Mouse (Mus musculus) CH12.LX (cell line): Measurements from ENCODE around the gene Ms4a6b. TPM values are rescaled to one million over a fixed set of nuclear protein-coding genes. Genes with fewer than 3 reads are reported as not detected.
A peak's percentile ranks its signal among the peaks of the same experiment; 100 is the strongest.
"Not testable (repeated sequence)": the region's sequence is repeated elsewhere in the genome, so short reads cannot be mapped to it uniquely, and the experiment has no call there.

ENCODE experiments used
- DNase-seq: peaks from one replicate; pipeline ENCODE4 v3.0.0-alpha.2; 2013; ENCODE audit errors: extremely low read depth
- H3K27ac ChIP-seq: 2 replicates; pipeline ENCODE4 v1.5.1; 2012; ENCODE audit warnings: low read depth, mild to moderate bottlenecking, control low read depth, moderate library complexity; ENCODE audit not compliant: insufficient read depth
- H3K27me3 ChIP-seq: replicated peaks from 2 replicates; pipeline ENCODE3; 2012; ENCODE audit warnings: inconsistent platforms
- H3K36me3 ChIP-seq, 2 experiments: replicated peaks in 1 of 2; 2 replicates each; pipeline versions ENCODE3 to v1.6.1; 2012; ENCODE audit warnings: inconsistent platforms in 1 of 2, low read length in 1 of 2, mild to moderate bottlenecking in 1 of 2, mixed read lengths in 1 of 2, moderate library complexity in 1 of 2; ENCODE audit not compliant: control insufficient read depth in 1 of 2, insufficient read depth in 1 of 2
- H3K4me1 ChIP-seq, 2 experiments: 2 replicates each; pipeline ENCODE4 v1.6.1; 2012; ENCODE audit warnings: inconsistent platforms in 1 of 2, moderate library complexity in 1 of 2; ENCODE audit not compliant: insufficient read depth in 2 of 2, control insufficient read depth in 1 of 2
- H3K4me2 ChIP-seq: 2 replicates; pipeline ENCODE4 v1.6.1; 2012; ENCODE audit warnings: low read depth, mild to moderate bottlenecking, control low read depth; ENCODE audit not compliant: poor library complexity, insufficient read depth, severe bottlenecking
- H3K4me3 ChIP-seq, 3 experiments: fragments of 150-350 bp in 1 of 3; sonication (generic) in 1 of 3; replicated peaks in 1 of 3; 2 replicates each; pipeline versions ENCODE3 to v1.5.1; 2011 to 2012; ENCODE audit warnings: low read depth in 2 of 3, low read length in 2 of 3, mild to moderate bottlenecking in 2 of 3, moderate library complexity in 2 of 3, control low read depth in 1 of 3, improper control_type of control experiment in 1 of 3, inconsistent platforms in 1 of 3, mixed read lengths in 1 of 3; ENCODE audit not compliant: poor library complexity in 1 of 3
- H3K79me2 ChIP-seq: replicated peaks from 2 replicates; pipeline ENCODE4 v1.6.1; 2012; ENCODE audit warnings: mild to moderate bottlenecking, moderate library complexity; ENCODE audit not compliant: control insufficient read depth, poor library complexity, insufficient read depth, severe bottlenecking; ENCODE audit errors: extremely low read depth
- H3K9ac ChIP-seq: 2 replicates; pipeline ENCODE4 v1.6.1; 2012; ENCODE audit warnings: low read depth, mild to moderate bottlenecking, control low read depth, moderate library complexity; ENCODE audit not compliant: insufficient read depth
- H3K9me3 ChIP-seq: replicated peaks from 2 replicates; pipeline ENCODE3; 2012; ENCODE audit warnings: low read length, inconsistent platforms, mixed read lengths
- BHLHE40 ChIP-seq: IDR thresholded peaks from 2 replicates; pipeline ENCODE4 v1.6.1; 2011; ENCODE audit warnings: mild to moderate bottlenecking, low read depth, low read length, improper control_type of control experiment
- CHD1 ChIP-seq: IDR thresholded peaks from 2 replicates; pipeline ENCODE4 v1.6.1; 2012; ENCODE audit warnings: low read depth, low read length, improper control_type of control experiment, inconsistent platforms
- ELF1 ChIP-seq: IDR thresholded peaks from 2 replicates; pipeline ENCODE4 v1.6.1; 2014; ENCODE audit warnings: low read depth, mild to moderate bottlenecking, inconsistent platforms, low read length, improper control_type of control experiment
- EP300 ChIP-seq: IDR thresholded peaks from 2 replicates; pipeline ENCODE4 v1.6.1; 2011; ENCODE audit warnings: low read length, improper control_type of control experiment
- ETS1 ChIP-seq: conservative IDR thresholded peaks from 2 replicates; pipeline ENCODE4 v1.6.1; 2012; ENCODE audit warnings: low read depth, mild to moderate bottlenecking, inconsistent platforms, low read length, improper control_type of control experiment, moderate library complexity
- HCFC1 ChIP-seq: IDR thresholded peaks from 2 replicates; pipeline ENCODE4 v1.6.1; 2012; ENCODE audit warnings: low read depth, mild to moderate bottlenecking, inconsistent platforms, low read length, improper control_type of control experiment
- JUN ChIP-seq: IDR thresholded peaks from 2 replicates; pipeline ENCODE4 v1.6.1; 2011; ENCODE audit warnings: low read depth, mild to moderate bottlenecking, low read length, improper control_type of control experiment, moderate library complexity; ENCODE audit not compliant: insufficient read depth
- JUND ChIP-seq: conservative IDR thresholded peaks from 2 replicates; pipeline ENCODE4 v1.6.1; 2011; ENCODE audit warnings: low read depth, low read length, improper control_type of control experiment
- MAFK ChIP-seq: IDR thresholded peaks from 2 replicates; pipeline ENCODE4 v1.6.1; 2011; ENCODE audit warnings: low read length, improper control_type of control experiment; ENCODE audit not compliant: insufficient replicate concordance
- POLR2A ChIP-seq: IDR thresholded peaks from 2 replicates; pipeline ENCODE4 v1.6.1; 2011; ENCODE audit warnings: low read depth, mild to moderate bottlenecking, improper control_type of control experiment, low read length
- POLR2AphosphoS2 ChIP-seq: IDR thresholded peaks from 2 replicates; pipeline ENCODE4 v1.6.1; 2011; ENCODE audit warnings: low read depth, low read length, improper control_type of control experiment
- SMC3 ChIP-seq: IDR thresholded peaks from 2 replicates; pipeline ENCODE4 v1.6.1; 2011; ENCODE audit warnings: low read depth, low read length, improper control_type of control experiment
- TBP ChIP-seq: conservative IDR thresholded peaks from 2 replicates; pipeline ENCODE4 v1.6.1; 2011; ENCODE audit warnings: low read depth, low read length, improper control_type of control experiment
- USF1 ChIP-seq: IDR thresholded peaks from 2 replicates; pipeline ENCODE4 v1.6.1; 2014; ENCODE audit warnings: low read depth, mild to moderate bottlenecking, inconsistent platforms, low read length, improper control_type of control experiment
- ZNF384 ChIP-seq: IDR thresholded peaks from 2 replicates; pipeline ENCODE4 v1.6.1; 2012; ENCODE audit warnings: low read depth, low read length, improper control_type of control experiment, inconsistent platforms
- dilution Hi-C: fragments of 300-500 bp; cut with MboI; formaldehyde crosslinking; loops from 2 replicates; pipeline ENCODE4 v1.14.3; 2020; ENCODE audit warnings: low sequenced_read_pairs; ENCODE audit not compliant: extremely low pct_unique_long_range_greater_than_20kb, extremely low pct_ligation_motif_present
- in situ Hi-C: fragments of 300-500 bp; cut with MboI; formaldehyde crosslinking; loops from 3 replicates; pipeline ENCODE4 v1.14.3; 2019; ENCODE audit warnings: low sequenced_read_pairs, low pct_ligation_motif_present, low pct_unique_long_range_greater_than_20kb, mixed read lengths
- polyA plus RNA-seq: library from polyadenylated mRNA; unstranded; fragments of >175 nt; gene quantifications from 2 replicates; pipeline ENCODE4 v1.2.1, GENCODE M21; 2012; ENCODE audit warnings: low read depth; ENCODE audit not compliant: insufficient read length
- total RNA-seq, 2 experiments: library from RNA; depleted of rRNA; stranded (reverse); fragments of 300-350 nt in 1 of 2; fragments of >200 nt in 1 of 2; gene quantifications; 2 replicates each; pipeline ENCODE4 v1.2.3; 2012 to 2014

Gene Ms4a6b
- total and polyA plus RNA-seq, 3 experiments = 0.55 to 1.9 (median 1.6) TPM

DNA sequence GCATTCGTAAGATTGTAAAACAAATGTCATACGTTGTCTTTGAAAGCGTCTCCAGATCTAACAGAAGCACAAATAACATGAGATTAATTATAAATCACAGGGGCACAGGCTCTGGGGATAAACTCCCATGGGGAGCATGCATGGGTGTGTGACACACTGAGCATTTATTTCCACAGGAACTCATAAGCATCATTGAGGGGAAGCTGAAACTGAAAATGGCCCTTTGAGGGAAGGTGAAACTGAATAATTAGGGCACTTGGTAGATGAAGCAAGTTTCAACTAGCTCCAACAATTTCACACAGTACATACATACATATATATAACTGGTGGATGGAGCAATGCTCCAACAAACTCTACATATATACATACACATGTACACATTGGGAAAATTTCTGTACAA lies 21.8 kb upstream of the Ms4a6b start (continued):
- TF ChIP-seq CHD1 (no peak), MAFK (no peak), ZNF384 (no peak), BHLHE40 (peak; percentile 69), ELF1 (peak; percentile 34; the same call in 1 of the 2 replicates), ETS1 (peak; percentile 90), USF1 (no peak)

DNA sequence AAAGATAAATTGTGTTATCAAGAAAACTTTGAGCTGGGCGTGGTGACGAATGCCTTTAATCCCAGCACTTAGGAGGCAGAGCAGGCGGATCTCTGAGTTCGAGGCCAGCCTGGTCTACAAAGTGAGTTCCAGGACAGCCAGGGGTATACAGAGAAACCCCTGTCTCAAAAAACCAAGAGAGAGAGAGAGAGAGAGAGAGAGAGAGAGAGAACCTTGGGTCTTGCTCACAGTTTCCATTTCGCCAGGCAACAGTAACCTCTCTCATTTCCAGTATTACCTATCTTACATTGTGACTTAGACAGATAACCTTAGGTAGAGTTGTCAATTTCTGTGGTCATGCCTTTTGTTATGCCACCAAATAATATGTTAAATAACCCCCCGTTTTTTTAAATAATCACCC lies 20.0 kb upstream of the Ms4a6b start:
- Histone ChIP-seq H3K36me3 (no peaks in the 10 kb centered on the region), H3K9me3 (no peaks in the 10 kb centered on the region), H3K27me3 (no peaks in the 10 kb centered on the region), H3K4me3 (no peak overlapping the region), H3K4me2 (no peak overlapping the region), H3K79me2 (no peaks in the 10 kb centered on the region), H3K27ac (no peak overlapping the region), H3K4me1 (peaks cover 14 to 44% of the 10 kb centered on the region in 2 experiments; a peak in 3 of 4 replicates), H3K9ac (no peak overlapping the region)
- in situ Hi-C loops = no loop called here
- dilution Hi-C loops = no loop called here
- TF ChIP-seq POLR2A = no peak
- TF ChIP-seq JUN = peak; percentile 62; the same call in 1 of the 2 replicates
- TF ChIP-seq EP300 = peak; percentile 61
- no peak for TF ChIP-seq ELF1
- TF ChIP-seq JUND = peak; percentile 87
- DNase-seq = no peak

DNA sequence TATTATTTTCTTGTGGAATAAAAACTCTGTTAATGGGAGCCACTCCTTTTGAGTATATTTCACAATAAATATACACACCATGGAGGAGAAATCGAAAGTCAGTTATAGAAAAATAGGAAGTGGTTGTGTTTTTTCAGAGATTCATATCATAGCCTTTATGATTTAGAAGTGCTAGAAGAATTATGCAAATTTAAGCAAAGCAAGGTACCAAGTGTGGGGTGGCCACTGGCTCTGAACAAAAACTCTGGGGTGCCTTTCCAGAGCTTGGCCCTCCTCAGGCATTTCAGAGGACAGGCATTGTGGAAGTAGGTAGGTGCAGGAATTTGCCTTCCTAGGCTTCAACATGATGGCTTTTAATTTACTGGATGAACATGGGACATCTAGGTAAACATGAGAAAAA lies 19.0 kb upstream of the Ms4a6b start:
- H3K27me3 ChIP-seq, H3K27ac ChIP-seq, H3K9ac ChIP-seq, dilution Hi-C loops, H3K4me3 ChIP-seq, H3K79me2 ChIP-seq, H3K4me2 ChIP-seq, DNase-seq, H3K9me3 ChIP-seq, H3K36me3 ChIP-seq, in situ Hi-C loops: not testable (repeated sequence)
- H3K4me1 ChIP-seq = peaks cover 14 to 35% of the 10 kb centered on the region in 2 experiments; a peak in 3 of 4 replicates

DNA sequence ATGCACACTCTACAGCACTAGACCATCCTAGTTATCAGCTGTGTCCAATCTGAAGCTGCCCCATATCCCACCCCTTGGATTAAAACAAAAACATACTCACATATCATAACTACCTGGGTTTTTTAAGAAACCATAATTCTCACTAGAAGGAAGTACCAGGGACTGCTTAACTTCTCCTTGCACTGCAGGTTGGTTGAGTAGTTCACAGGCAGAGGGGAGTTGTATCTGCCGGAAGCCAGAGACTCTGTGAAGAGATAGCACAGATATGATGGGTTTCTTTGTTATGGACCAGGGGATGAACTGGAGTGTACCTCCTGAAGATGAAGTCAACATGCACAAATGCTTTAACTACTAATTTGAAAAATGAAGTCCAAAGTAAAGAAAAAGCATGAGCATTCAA lies 15.5 kb upstream of the Ms4a6b start:
- Histone ChIP-seq H3K36me3 (no peaks in the 10 kb centered on the region), H3K79me2 (no peaks in the 10 kb centered on the region), H3K4me3 (no peak overlapping the region), H3K27ac (no peak overlapping the region), H3K9me3 (no peaks in the 10 kb centered on the region), H3K4me2 (no peak overlapping the region), H3K9ac (no peak overlapping the region), H3K27me3 (no peaks in the 10 kb centered on the region), H3K4me1 (peaks cover 0 to 10% of the 10 kb centered on the region in 2 experiments; a peak in 2 of 4 replicates)
- in situ Hi-C loops = no loop called here
- no peak for DNase-seq
- no peak for TF ChIP-seq POLR2A
- TF ChIP-seq POLR2AphosphoS2 = no peak
- no peak for TF ChIP-seq TBP
- TF ChIP-seq HCFC1 = no peak
- TF ChIP-seq SMC3 = no peak
- dilution Hi-C loops = no loop called here
